Mouse (Mus musculus): ENCODE results near the gene Lrrc71.

Gene Lrrc71

GRCm38 (mm10) chr3:87763683-87764289 lies 15.4 kb upstream of the Lrrc71 start:
- no peak for DNase-seq (ENCODE audit: low spot score)

GRCm38 (mm10) chr3:87763202-87763601 lies 14.8 kb upstream of the Lrrc71 start:
- DNase-seq (ENCODE audit: low spot score): no peak

- DNase-seq (ENCODE audit: low spot score): no peak
Observed at GRCm38 (mm10) chr3:87761408-87762375, 13.3 kb upstream of the Lrrc71 start.

GRCm38 (mm10) chr3:87758641-87759040 lies 10.2 kb upstream of the Lrrc71 start:
- DNase-seq (ENCODE audit: low spot score): no peak

GRCm38 (mm10) chr3:87756488-87756887 lies 8.1 kb upstream of the Lrrc71 start:
- DNase-seq (ENCODE audit: low spot score): no peak

GRCm38 (mm10) chr3:87755964-87756363 lies 7.5 kb upstream of the Lrrc71 start:
- peak; percentile 85 for DNase-seq (ENCODE audit: low spot score)

- no peak for DNase-seq (ENCODE audit: low spot score)
Observed at GRCm38 (mm10) chr3:87753829-87754228, 5.4 kb upstream of the Lrrc71 start.

- DNase-seq (ENCODE audit: low spot score): no peak
Observed at GRCm38 (mm10) chr3:87752567-87752966, 4.1 kb upstream of the Lrrc71 start.

- no peak for DNase-seq (ENCODE audit: low spot score)
Observed at GRCm38 (mm10) chr3:87749977-87750376, 1.6 kb upstream of the Lrrc71 start.

GRCm38 (mm10) chr3:87749036-87749435 lies 611 bp upstream of the Lrrc71 start:
- peak; percentile 41 for DNase-seq (ENCODE audit: low spot score)

GRCm38 (mm10) chr3:87745036-87745659 lies 3.3 kb downstream of the Lrrc71 start:
- no peak for DNase-seq (ENCODE audit: low spot score)

- DNase-seq (ENCODE audit: low spot score): no peak
Observed at GRCm38 (mm10) chr3:87743927-87744326, 4.5 kb downstream of the Lrrc71 start.

GRCm38 (mm10) chr3:87742735-87743134 lies 5.7 kb downstream of the Lrrc71 start:
- no peak for DNase-seq (ENCODE audit: low spot score)

- DNase-seq (ENCODE audit: low spot score): no peak
Observed at GRCm38 (mm10) chr3:87742013-87742412, 6.4 kb downstream of the Lrrc71 start.

- no peak for DNase-seq (ENCODE audit: low spot score)
Observed at GRCm38 (mm10) chr3:87738906-87739305, 9.5 kb downstream of the Lrrc71 start.

- DNase-seq (ENCODE audit: low spot score): no peak
Observed at GRCm38 (mm10) chr3:87735335-87735734, 13.1 kb downstream of the Lrrc71 start.

GRCm38 (mm10) chr3:87733984-87734761 lies 14.3 kb downstream of the Lrrc71 start:
- no peak for DNase-seq (ENCODE audit: low spot score)

GRCm38 (mm10) chr3:87733098-87733497 lies 15.3 kb downstream of the Lrrc71 start:
- no peak for DNase-seq (ENCODE audit: low spot score)

GRCm38 (mm10) chr3:87728696-87729095 lies 19.7 kb downstream of the Lrrc71 start:
- DNase-seq (ENCODE audit: low spot score): no peak

- DNase-seq (ENCODE audit: low spot score): no peak
Observed at GRCm38 (mm10) chr3:87726191-87726590, 22.2 kb downstream of the Lrrc71 start.

GRCm38 (mm10) chr3:87725396-87726160 lies 22.8 kb downstream of the Lrrc71 start:
- DNase-seq (ENCODE audit: low spot score): no peak

Data from retina, embryonic 14.5 days (tissue).